Mouse (Mus musculus) granulocyte monocyte progenitor cell, adult 5-6 weeks (primary cell): ENCODE data around the gene Fndc3c1. TPM values are rescaled to one million over a fixed set of nuclear protein-coding genes. Genes with fewer than 3 reads are reported as not detected.

Experiments
- ATAC-seq: replicated peaks from 2 replicates; pipeline ENCODE4 v1.8.0; 2016; ENCODE audit warnings: mild to moderate bottlenecking, moderate TSS enrichment, inconsistent platforms; ENCODE audit not compliant: poor library complexity, severe bottlenecking
- total RNA-seq, 2 experiments: library from RNA; stranded (forward) in 1 of 2; stranded (reverse) in 1 of 2; fragments of 200-712, 200-1000 nt in 1 of 2; fragments of >200 nt in 1 of 2; fragmentation: Nextera tagmentation in 1 of 2; gene quantifications; 2 replicates each; pipeline ENCODE4 v1.2.3; 2014 to 2017

Gene Fndc3c1
- not detected in 2 replicates for total RNA-seq (2014; fragmentation: Nextera tagmentation)
- total RNA-seq (2017): not detected in 2 replicates

DNA sequence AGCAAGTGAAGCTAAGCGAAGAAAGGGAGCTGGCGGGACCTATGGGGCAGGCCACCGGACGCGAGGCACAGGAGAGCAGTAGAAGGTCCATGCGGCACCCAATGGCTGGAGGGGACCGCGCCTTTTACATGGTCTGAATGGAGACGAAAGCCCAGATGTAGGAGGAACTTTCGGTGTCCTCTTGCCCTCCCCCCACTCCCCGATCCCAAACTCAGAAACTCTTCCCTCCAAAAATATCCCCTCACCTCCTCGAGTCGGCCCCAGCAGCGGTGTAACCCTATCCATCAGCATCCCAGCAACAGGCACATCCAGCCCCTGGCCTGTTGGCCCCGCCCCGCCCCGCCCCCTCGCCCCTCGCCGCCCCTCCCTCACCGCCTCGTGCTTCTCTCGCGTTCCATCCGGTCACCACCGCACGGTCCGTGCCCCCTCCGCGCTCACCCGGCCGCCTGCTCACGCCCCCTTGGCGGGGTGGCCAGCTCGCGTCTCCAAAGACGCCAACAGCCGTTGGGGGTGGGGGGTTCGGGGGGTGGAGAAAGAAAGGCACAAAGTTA is at the start of gene Fndc3c1:
Gene Fndc3c1 (minus strand): TSS at position 301 of the 551 bp plus-strand sequence.
- ATAC-seq: peak; percentile 52

DNA sequence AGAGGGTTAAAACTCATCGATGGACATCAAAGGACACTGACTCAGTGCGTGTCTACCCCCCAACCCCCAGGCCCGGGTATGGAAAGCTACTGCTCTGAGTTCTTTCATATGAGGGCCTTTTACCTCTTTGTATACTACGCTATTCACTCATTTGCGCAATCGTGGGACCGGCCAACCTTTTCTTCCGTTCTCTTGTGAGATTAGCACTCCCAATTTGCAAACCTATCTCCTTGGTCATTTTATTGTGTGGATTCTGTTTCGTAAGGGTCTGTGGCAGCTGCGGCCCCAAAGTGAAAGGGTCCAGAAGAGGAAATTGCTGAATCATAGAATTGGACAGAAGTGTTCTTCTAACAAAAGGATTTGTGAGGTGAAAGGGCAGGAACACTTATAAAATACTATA is 1.2 kb upstream of the Fndc3c1 start:
- ATAC-seq: peak; percentile 81

DNA sequence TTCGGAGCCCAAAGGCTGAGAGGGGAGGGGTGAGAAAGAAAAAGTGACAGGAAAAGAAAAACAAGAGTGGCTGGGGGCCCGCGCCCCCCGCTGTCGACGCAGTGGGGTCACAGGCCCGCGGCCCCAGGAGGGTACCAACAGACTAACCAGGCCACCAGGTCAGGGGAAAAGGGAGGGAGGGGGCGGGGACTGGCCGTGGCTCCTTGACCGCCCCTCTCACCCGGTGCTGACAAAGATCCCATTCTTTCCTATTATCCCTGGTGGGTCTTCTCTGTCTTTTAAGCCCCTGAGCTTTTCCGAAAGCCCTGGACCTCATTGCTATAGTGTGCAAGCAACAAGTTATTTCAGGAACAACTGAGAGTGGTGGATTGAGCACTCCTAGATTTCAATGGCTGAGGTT is 470 bp upstream of the Fndc3c1 start:
- ATAC-seq: no peak

DNA sequence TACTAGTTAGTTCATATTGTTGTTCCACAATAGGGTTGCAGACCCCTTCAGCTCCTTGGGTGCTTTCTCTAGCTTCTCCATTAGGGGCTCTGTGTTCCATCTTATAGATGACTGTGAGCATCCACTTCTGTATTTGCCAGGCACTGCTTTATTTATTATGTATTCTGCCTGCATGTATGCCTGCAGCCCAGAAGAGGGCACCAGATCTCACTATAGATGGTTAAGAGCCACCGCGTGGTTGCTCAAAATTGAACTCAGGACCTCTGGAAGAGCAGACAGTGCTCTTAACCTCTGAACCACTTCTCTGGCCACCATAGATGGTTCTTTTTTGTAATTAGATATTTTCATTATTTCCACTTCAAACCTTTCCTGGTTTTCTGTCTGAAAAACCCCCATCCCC is 5.3 kb downstream of the Fndc3c1 start:
- peak; percentile 48; the same call in 1 of the 2 replicates for ATAC-seq

DNA sequence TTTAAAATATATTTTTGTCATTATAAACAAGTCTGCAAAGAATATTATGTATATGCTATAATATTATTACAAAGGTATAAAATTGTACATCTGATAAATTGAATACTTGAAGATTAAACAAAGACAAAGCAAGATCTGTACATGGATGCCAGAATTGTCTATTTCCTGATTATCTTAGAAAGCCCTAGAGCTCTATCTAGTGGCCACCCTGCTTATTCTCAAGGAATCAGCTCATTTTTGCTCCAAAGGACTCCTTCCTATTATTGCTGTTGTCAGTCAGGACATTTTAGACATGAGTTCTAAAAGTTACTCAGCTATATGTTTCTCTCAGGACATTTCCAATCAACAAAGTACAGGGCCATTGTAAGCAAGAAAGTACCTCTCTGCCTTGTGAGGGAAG is 99.9 kb downstream of the Fndc3c1 start:
- no peak for ATAC-seq

DNA sequence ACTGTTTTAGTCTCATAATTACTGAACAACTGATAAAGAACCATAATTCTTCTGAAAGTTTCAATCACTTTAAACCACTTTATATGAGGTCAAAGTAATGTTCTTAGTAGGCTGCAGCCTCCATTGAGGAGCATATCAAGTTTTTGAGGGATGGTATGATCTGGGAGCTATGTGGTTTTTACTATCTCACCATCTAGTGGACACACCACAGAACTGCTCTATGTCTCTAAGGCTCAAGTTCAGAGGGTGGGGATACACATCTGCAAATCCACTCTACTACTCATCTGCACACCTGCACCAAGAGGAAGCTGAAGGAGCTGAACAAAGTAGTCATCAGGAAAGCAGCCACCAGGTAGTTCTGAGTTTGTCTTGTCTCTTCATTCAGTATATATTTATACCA is 104.6 kb downstream of the Fndc3c1 start:
- ATAC-seq: no peak

Other genes with a start within 250 kb of the Fndc3c1 start
- gene Fnd3c2, start 230.0 kb downstream of the Fndc3c1 start, total RNA-seq (2014; fragmentation: Nextera tagmentation): not detected in 2 replicates
- gene Fnd3c2, start 230.0 kb downstream of the Fndc3c1 start, total RNA-seq (2017): not detected in 2 replicates
- gene Gm5127, start 97.8 kb upstream of the Fndc3c1 start, total RNA-seq (2014; fragmentation: Nextera tagmentation): not detected in 2 replicates
- 0.82 TPM in 1 of 2 replicates, not detected in the other for gene Gm5127, start 97.8 kb upstream of the Fndc3c1 start, total RNA-seq (2017)
- 1.8 and 2.2 TPM in 2 replicates for gene Cysltr1, start 118.3 kb upstream of the Fndc3c1 start, total RNA-seq (2014; fragmentation: Nextera tagmentation)
- gene Cysltr1, start 118.3 kb upstream of the Fndc3c1 start, total RNA-seq (2017): 2.6 and 2.8 TPM in 2 replicates